Mouse (Mus musculus): Measurements from ENCODE around the gene Frmd4b.

GRCm38 (mm10) chr6:97240092-97240491 is 377.2 kb downstream of the Frmd4b start:
- TF ChIP-seq CTCF (IDR thresholded peaks at IDR 0.05; ENCODE audit: low read depth, low read length) (no peak), TAL1 (conservative IDR thresholded peaks at IDR 0.05; ENCODE audit: low read depth, low read length) (no peak), GATA1 (IDR thresholded peaks at IDR 0.05; ENCODE audit: borderline replicate concordance, low read length) (no peak), POLR2AphosphoS5 (IDR thresholded peaks at IDR 0.05; ENCODE audit: insufficient replicate concordance, low read depth, low read length) (no peak), GATA2 (IDR thresholded peaks at IDR 0.05; ENCODE audit: borderline replicate concordance, low read depth, low read length) (no peak)
